Mouse (Mus musculus): Measurements from ENCODE around the gene Rab40c. TPM values are rescaled to one million over a fixed set of nuclear protein-coding genes. Genes with fewer than 3 reads are reported as not detected.

Gene Rab40c
- polyA plus RNA-seq, 1 experiment, result 18.3 TPM

- Histone ChIP-seq H3K36me3 (ENCODE audit: control insufficient read depth, insufficient read depth) (no peaks in the 10 kb centered on the region), H3ac (ENCODE audit: control insufficient read depth, insufficient read length) (no peak overlapping the region), H3K4me2 (ENCODE audit: low read depth) (no peak overlapping the region), H3K79me2 (ENCODE audit: control insufficient read depth, insufficient read depth) (no peaks in the 10 kb centered on the region), H3K27me3 (ENCODE audit: control insufficient read depth, insufficient read depth, insufficient read length) (peaks cover 18% of the 10 kb centered on the region), H3K4me3 (no peak overlapping the region)
- TF ChIP-seq REST (IDR thresholded peaks at IDR 0.05; ENCODE audit: insufficient read depth, insufficient read length) (no peak), SRF (IDR thresholded peaks at IDR 0.05; ENCODE audit: control insufficient read depth, insufficient read length, low read depth) (no peak), CEBPB (IDR thresholded peaks at IDR 0.05; ENCODE audit: insufficient read depth, poor library complexity, severe bottlenecking) (no peak), E2F4 (IDR thresholded peaks at IDR 0.05; ENCODE audit: insufficient read depth) (no peak), USF1 (IDR thresholded peaks at IDR 0.05; ENCODE audit: low read depth) (no peak), TCF12 (IDR thresholded peaks at IDR 0.05; ENCODE audit: insufficient read depth, poor library complexity, severe bottlenecking) (no peak), TCF3 (IDR thresholded peaks at IDR 0.05; ENCODE audit: insufficient read length, low read depth) (no peak), POLR2A (IDR thresholded peaks at IDR 0.05; ENCODE audit: insufficient read length, low read depth) (no peak), MYOG (IDR thresholded peaks at IDR 0.05; ENCODE audit: control insufficient read depth in 1 of 3, insufficient read depth in 1 of 3, insufficient read length in 2 of 3, low read depth in 2 of 3) (no peak), MYOD1 (IDR thresholded peaks at IDR 0.05; ENCODE audit: control insufficient read depth in 1 of 3, insufficient read length in 2 of 3, low read depth in 2 of 3) (no peak)
Observed at GRCm38 (mm10) chr17:25956631-25957030, 37.1 kb upstream of the Rab40c start.

GRCm38 (mm10) chr17:25956201-25956600 lies 36.7 kb upstream of the Rab40c start:
- no peak overlapping the region for H3ac ChIP-seq (ENCODE audit: control insufficient read depth, insufficient read length)
- TF ChIP-seq POLR2A (IDR thresholded peaks at IDR 0.05; ENCODE audit: insufficient read length, low read depth) (no peak), CEBPB (IDR thresholded peaks at IDR 0.05; ENCODE audit: insufficient read depth, poor library complexity, severe bottlenecking) (no peak), MAX (IDR thresholded peaks at IDR 0.05; ENCODE audit: low read depth) (no peak), MYOD1 (IDR thresholded peaks at IDR 0.05; ENCODE audit: control insufficient read depth in 1 of 3, insufficient read length in 2 of 3, low read depth in 2 of 3) (no peak), REST (IDR thresholded peaks at IDR 0.05; ENCODE audit: insufficient read depth, insufficient read length) (no peak), SRF (IDR thresholded peaks at IDR 0.05; ENCODE audit: control insufficient read depth, insufficient read length, low read depth) (no peak), POLR2AphosphoS2 (IDR thresholded peaks at IDR 0.05; ENCODE audit: insufficient read length, low read depth) (no peak), MYOG (IDR thresholded peaks at IDR 0.05; ENCODE audit: control insufficient read depth in 1 of 3, insufficient read depth in 1 of 3, insufficient read length in 2 of 3, low read depth in 2 of 3) (no peak)

GRCm38 (mm10) chr17:25955736-25956135 lies 36.2 kb upstream of the Rab40c start:
- H3K4me3 ChIP-seq, result no peak overlapping the region
- no peak overlapping the region for H3ac ChIP-seq (ENCODE audit: control insufficient read depth, insufficient read length)
- H3K27me3 ChIP-seq (ENCODE audit: control insufficient read depth, insufficient read depth, insufficient read length), result peaks cover 27% of the 10 kb centered on the region
- H3K79me2 ChIP-seq (ENCODE audit: control insufficient read depth, insufficient read depth), result no peaks in the 10 kb centered on the region
- H3K36me3 ChIP-seq (ENCODE audit: control insufficient read depth, insufficient read depth), result no peaks in the 10 kb centered on the region
- TF ChIP-seq USF1 (IDR thresholded peaks at IDR 0.05; ENCODE audit: low read depth) (no peak), MAX (IDR thresholded peaks at IDR 0.05; ENCODE audit: low read depth) (no peak), REST (IDR thresholded peaks at IDR 0.05; ENCODE audit: insufficient read depth, insufficient read length) (no peak), SRF (IDR thresholded peaks at IDR 0.05; ENCODE audit: control insufficient read depth, insufficient read length, low read depth) (no peak), TCF12 (IDR thresholded peaks at IDR 0.05; ENCODE audit: insufficient read depth, poor library complexity, severe bottlenecking) (no peak), TCF3 (IDR thresholded peaks at IDR 0.05; ENCODE audit: insufficient read length, low read depth) (no peak), CEBPB (IDR thresholded peaks at IDR 0.05; ENCODE audit: insufficient read depth, poor library complexity, severe bottlenecking) (no peak), POLR2A (IDR thresholded peaks at IDR 0.05; ENCODE audit: insufficient read length, low read depth) (no peak)
- no peak overlapping the region for H3K4me2 ChIP-seq (ENCODE audit: low read depth)

More at GRCm38 (mm10) chr17:25956201-25956600, 36.7 kb upstream of the Rab40c start:
- Histone ChIP-seq H3K27me3 (ENCODE audit: control insufficient read depth, insufficient read depth, insufficient read length) (peaks cover 22% of the 10 kb centered on the region), H3K79me2 (ENCODE audit: control insufficient read depth, insufficient read depth) (no peaks in the 10 kb centered on the region), H3K4me2 (ENCODE audit: low read depth) (no peak overlapping the region), H3K4me3 (no peak overlapping the region), H3K36me3 (ENCODE audit: control insufficient read depth, insufficient read depth) (no peaks in the 10 kb centered on the region)

GRCm38 (mm10) chr17:25954671-25955070 lies 35.1 kb upstream of the Rab40c start:
- H3K4me3 ChIP-seq, result no peak overlapping the region
- no peak overlapping the region for H3ac ChIP-seq (ENCODE audit: control insufficient read depth, insufficient read length)
- H3K36me3 ChIP-seq (ENCODE audit: control insufficient read depth, insufficient read depth), result no peaks in the 10 kb centered on the region
- no peak overlapping the region for H3K4me2 ChIP-seq (ENCODE audit: low read depth)
- TF ChIP-seq POLR2AphosphoS2 (IDR thresholded peaks at IDR 0.05; ENCODE audit: insufficient read length, low read depth), result no peak
- H3K27me3 ChIP-seq (ENCODE audit: control insufficient read depth, insufficient read depth, insufficient read length), result peaks cover 37% of the 10 kb centered on the region
- no peaks in the 10 kb centered on the region for H3K79me2 ChIP-seq (ENCODE audit: control insufficient read depth, insufficient read depth)

GRCm38 (mm10) chr17:25953161-25953560 lies 33.6 kb upstream of the Rab40c start:
- H3K79me2 ChIP-seq (ENCODE audit: control insufficient read depth, insufficient read depth), result no peaks in the 10 kb centered on the region
- TF ChIP-seq TCF3 (IDR thresholded peaks at IDR 0.05; ENCODE audit: insufficient read length, low read depth), result no peak
- no peak for TF ChIP-seq REST (IDR thresholded peaks at IDR 0.05; ENCODE audit: insufficient read depth, insufficient read length)
- TF ChIP-seq MYOG (IDR thresholded peaks at IDR 0.05; ENCODE audit: control insufficient read depth in 1 of 3, insufficient read depth in 1 of 3, insufficient read length in 2 of 3, low read depth in 2 of 3), result no peak
- TF ChIP-seq POLR2A (IDR thresholded peaks at IDR 0.05; ENCODE audit: insufficient read length, low read depth), result no peak
- no peak for TF ChIP-seq CEBPB (IDR thresholded peaks at IDR 0.05; ENCODE audit: insufficient read depth, poor library complexity, severe bottlenecking)
- no peak for TF ChIP-seq TCF12 (IDR thresholded peaks at IDR 0.05; ENCODE audit: insufficient read depth, poor library complexity, severe bottlenecking)
- no peak for TF ChIP-seq MAX (IDR thresholded peaks at IDR 0.05; ENCODE audit: low read depth)
- no peak overlapping the region for H3K4me3 ChIP-seq
- no peak overlapping the region for H3K4me2 ChIP-seq (ENCODE audit: low read depth)
- H3K27me3 ChIP-seq (ENCODE audit: control insufficient read depth, insufficient read depth, insufficient read length), result peaks cover 41% of the 10 kb centered on the region
- H3K36me3 ChIP-seq (ENCODE audit: control insufficient read depth, insufficient read depth), result no peaks in the 10 kb centered on the region
- H3ac ChIP-seq (ENCODE audit: control insufficient read depth, insufficient read length), result no peak overlapping the region
